Mouse (Mus musculus): ENCODE data around the gene Srf.

Gene Srf

DNA sequence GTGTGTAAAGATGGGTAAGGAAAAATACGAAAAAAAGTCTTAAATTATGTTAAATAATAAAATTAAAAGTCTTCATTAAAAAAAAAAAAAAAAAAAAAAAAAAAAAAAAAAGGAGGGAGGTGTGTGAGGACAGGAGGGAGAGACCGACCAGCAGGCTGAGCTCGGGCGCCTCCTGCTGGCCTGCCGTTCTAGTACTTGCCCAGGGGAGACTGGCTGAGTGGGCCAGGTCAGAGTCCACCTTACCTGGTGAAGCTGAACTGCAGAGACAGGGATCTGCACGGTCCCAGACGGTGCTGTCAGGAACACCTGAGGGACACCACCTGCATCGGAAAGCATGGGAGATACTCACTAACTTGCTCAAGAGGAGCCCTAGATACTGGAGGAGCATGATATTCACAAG, 6.8 kb downstream of the Srf start:
- ChIA-PET POLR2A (interaction anchor here (0.5 to 1.6 kb wide), 16 partner anchors 8 to 305 kb away, joined by 3 to 10 read pairs (median 5); partner anchors contain the start of genes 2310039H08Rik (in 1 of the 4), Ppp2r5d (in 1 of the 4) and Ptk7 (in 1 of the 4)), CTCF (interaction anchor here (0.6 to 2.2 kb wide), 33 partner anchors 8 to 347 kb away, joined by 3 to 18 read pairs (median 4); partner anchors contain the start of genes Abcc10 (in 1 of the 4), Dnph1 (in 1 of the 4), Mea1 (in 1 of the 4) and Polh (in 1 of the 4))

DNA sequence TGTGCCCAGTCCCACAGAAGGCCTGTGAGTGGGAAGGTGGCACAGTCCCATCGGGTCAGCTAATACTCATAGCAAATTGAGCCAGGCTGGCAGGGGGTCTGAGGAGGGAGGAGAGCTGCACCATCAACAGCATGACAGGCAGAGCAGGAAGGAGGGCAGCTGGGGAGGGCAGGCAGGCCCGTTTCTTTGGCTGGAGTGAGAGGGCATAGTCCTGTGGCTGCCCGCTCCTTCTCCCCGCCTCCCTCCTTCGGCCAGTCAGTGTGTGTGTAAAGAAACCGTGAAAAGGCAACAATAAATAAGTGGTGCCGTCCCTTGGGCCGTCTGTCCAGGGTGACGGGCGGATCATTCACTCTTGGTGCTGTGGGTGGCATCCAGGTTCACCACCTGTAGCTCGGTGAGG, 7.2 kb downstream of the Srf start:
- POLR2A ChIA-PET: interaction anchor here (0.5 to 1.6 kb wide), 14 partner anchors 8 to 342 kb away, joined by 3 to 10 read pairs (median 5); partner anchors contain the start of genes 2310039H08Rik (in 1 of the 4), Ppp2r5d (in 1 of the 4), Ptk7 (in 1 of the 4) and Tbcc (in 1 of the 4)
- CTCF ChIA-PET: interaction anchor here (0.7 to 2.2 kb wide), 32 partner anchors 9 to 346 kb away, joined by 3 to 18 read pairs (median 4); partner anchors contain the start of genes Abcc10 (in 1 of the 4), Dnph1 (in 1 of the 4), Mea1 (in 1 of the 4) and Polh (in 1 of the 4)

DNA sequence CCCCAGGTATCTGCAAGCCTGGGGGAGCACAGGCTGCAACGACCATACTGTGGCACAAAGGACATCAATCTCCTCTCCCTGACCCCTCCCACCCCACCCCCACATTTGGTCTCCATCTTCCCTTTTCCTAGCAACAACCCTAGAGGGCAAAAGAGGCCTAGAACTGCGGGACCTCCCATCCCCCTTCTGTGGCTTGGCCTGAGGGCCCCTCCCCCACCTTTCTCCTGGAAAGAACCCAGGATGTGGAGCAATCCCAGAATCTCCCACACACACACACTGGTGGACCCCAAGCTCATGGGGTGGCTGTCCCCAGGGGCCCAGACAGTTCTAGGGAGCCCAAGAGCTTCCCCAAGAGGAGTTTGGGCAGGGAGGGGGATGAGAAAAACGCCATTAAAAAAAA, 8.1 kb downstream of the Srf start:
- CTCF ChIA-PET: interaction anchor here in 3 of 4 experiments (0.6 to 2.2 kb wide), 12 partner anchors 8 to 478 kb away, joined by 3 to 9 read pairs (median 6); partner anchors contain the start of genes Dnph1 (in 1 of the 3) and Ptk7 (in 1 of the 3)
- POLR2A ChIA-PET: interaction anchor here in 1 of 4 experiments (1.0 to 3.2 kb wide), 6 partner anchors 7 to 132 kb away, joined by 3 to 16 read pairs (median 6); partner anchors contain the start of genes Dnph1, Klhdc3 and Srf

GRCm38 (mm10) chr17:46546995-46547394, 9.0 kb downstream of the Srf start:
- POLR2A ChIA-PET: interaction anchor here in 2 of 4 experiments (0.7 to 3.2 kb wide), 11 partner anchors 8 to 158 kb away, joined by 3 to 16 read pairs (median 3); partner anchors contain the start of genes Klc4 (in 1 of the 2), Klhdc3 (in 1 of the 2), Mrpl2 (in 1 of the 2) and Ppp2r5d (in 1 of the 2)
- CTCF ChIA-PET: interaction anchor here in 3 of 4 experiments (0.5 to 2.1 kb wide), 6 partner anchors 15 to 479 kb away, joined by 3 to 21 read pairs (median 6); no protein-coding TSS in a partner anchor

DNA sequence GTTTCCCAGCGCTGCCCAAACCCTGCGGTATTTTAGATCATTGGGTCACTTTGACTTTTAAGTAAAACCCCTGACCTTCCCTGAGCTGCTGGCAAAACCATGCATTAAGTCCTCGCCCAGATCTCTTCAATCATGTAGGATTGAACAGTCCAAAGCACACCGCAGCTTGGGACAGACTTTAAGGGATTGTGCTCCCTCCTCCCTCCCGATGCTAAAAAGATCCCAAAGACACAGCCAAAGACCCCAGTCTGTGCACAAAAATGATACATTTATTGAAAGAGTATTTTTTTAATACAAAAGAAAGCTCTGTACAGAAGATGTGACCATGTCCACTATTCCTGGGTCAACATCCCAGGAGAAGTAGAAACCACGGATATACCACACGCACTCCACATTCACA, 9.4 kb downstream of the Srf start:
- CTCF ChIA-PET: interaction anchor here in 3 of 4 experiments (0.5 to 2.1 kb wide), 10 partner anchors 10 to 216 kb away, joined by 3 to 21 read pairs (median 4); partner anchors contain the start of gene Ptk7 (in 1 of the 3)
- POLR2A ChIA-PET: interaction anchor here in 2 of 4 experiments (0.7 to 3.2 kb wide), 13 partner anchors 8 to 299 kb away, joined by 3 to 16 read pairs (median 3); partner anchors contain the start of genes Abcc10 (in 1 of the 2), Klc4 (in 1 of the 2), Mrpl2 (in 1 of the 2) and Polr1c (in 1 of the 2)

- POLR2A ChIA-PET: interaction anchor here in 3 of 4 experiments (0.6 to 3.2 kb wide), 18 partner anchors 8 to 343 kb away, joined by 3 to 16 read pairs (median 3); partner anchors contain the start of genes Abcc10 (in 1 of the 3), Dnph1 (in 1 of the 3), Klc4 (in 1 of the 3) and Mrpl2 (in 1 of the 3)
- CTCF ChIA-PET: interaction anchor here in 3 of 4 experiments (0.6 to 2.1 kb wide), 11 partner anchors 9 to 363 kb away, joined by 3 to 7 read pairs (median 3); partner anchors contain the start of genes Ppp2r5d (in 1 of the 3) and Ptk7 (in 1 of the 3)
Observed at GRCm38 (mm10) chr17:46545813-46546564, 10.0 kb downstream of the Srf start, which contains the start of gene Cul9. Gene Cul9 (minus strand): TSS chr17:46546388.

GRCm38 (mm10) chr17:46543661-46544060, 12.3 kb downstream of the Srf start:
- POLR2A ChIA-PET: interaction anchor here in 1 of 4 experiments (1.1 kb wide), 2 partner anchors 9 to 140 kb away, joined by 3 read pairs; no protein-coding TSS in a partner anchor

GRCm38 (mm10) chr17:46525579-46526307, 30.2 kb downstream of the Srf start:
- ChIA-PET POLR2A (interaction anchor here in 3 of 4 experiments (0.5 to 1.5 kb wide), 9 partner anchors 13 to 758 kb away, joined by 3 to 5 read pairs (median 3); partner anchors contain the start of genes Cul9 (in 1 of the 3), Dnph1 (in 1 of the 3) and Ppp2r5d (in 1 of the 3)), CTCF (interaction anchor here (0.5 to 3.3 kb wide), 56 partner anchors 8 to 649 kb away, joined by 3 to 21 read pairs (median 4); partner anchors contain the start of genes Cul9 (in 2 of the 4), Dnph1 (in 1 of the 4), Mea1 (in 1 of the 4) and Slc22a7 (in 1 of the 4))

More at GRCm38 (mm10) chr17:46543661-46544060, 12.3 kb downstream of the Srf start:
- CTCF ChIA-PET: interaction anchor here (0.6 to 1.5 kb wide), 4 partner anchors 9 to 93 kb away, joined by 3 to 8 read pairs (median 3); no protein-coding TSS in a partner anchor

GRCm38 (mm10) chr17:46525065-46525464, 30.9 kb downstream of the Srf start:
- POLR2A ChIA-PET: interaction anchor here in 3 of 4 experiments (0.5 to 1.5 kb wide), 7 partner anchors 13 to 180 kb away, joined by 3 to 5 read pairs (median 3); partner anchors contain the start of genes Cul9 (in 1 of the 3), Dnph1 (in 1 of the 3) and Ppp2r5d (in 1 of the 3)
- CTCF ChIA-PET: interaction anchor here (0.6 to 3.3 kb wide), 42 partner anchors 8 to 649 kb away, joined by 3 to 21 read pairs (median 4); partner anchors contain the start of genes Cul9 (in 1 of the 4) and Dnph1 (in 1 of the 4)

- POLR2A ChIA-PET: interaction anchor here (0.5 to 2.3 kb wide), 19 partner anchors 11 to 368 kb away, joined by 3 to 9 read pairs (median 3); partner anchors contain the start of genes Cnpy3 (in 1 of the 4), Dnph1 (in 1 of the 4), Ppp2r5d (in 1 of the 4) and Tbcc (in 1 of the 4)
- CTCF ChIA-PET: interaction anchor here (0.5 to 3.2 kb wide), 37 partner anchors 10 to 452 kb away, joined by 3 to 18 read pairs (median 4); partner anchors contain the start of genes Tbcc (in 2 of the 4), Cnpy3 (in 1 of the 4), Crip3 (in 1 of the 4) and Cul9 (in 1 of the 4)
Observed at GRCm38 (mm10) chr17:46521963-46522668, 33.9 kb downstream of the Srf start.

DNA sequence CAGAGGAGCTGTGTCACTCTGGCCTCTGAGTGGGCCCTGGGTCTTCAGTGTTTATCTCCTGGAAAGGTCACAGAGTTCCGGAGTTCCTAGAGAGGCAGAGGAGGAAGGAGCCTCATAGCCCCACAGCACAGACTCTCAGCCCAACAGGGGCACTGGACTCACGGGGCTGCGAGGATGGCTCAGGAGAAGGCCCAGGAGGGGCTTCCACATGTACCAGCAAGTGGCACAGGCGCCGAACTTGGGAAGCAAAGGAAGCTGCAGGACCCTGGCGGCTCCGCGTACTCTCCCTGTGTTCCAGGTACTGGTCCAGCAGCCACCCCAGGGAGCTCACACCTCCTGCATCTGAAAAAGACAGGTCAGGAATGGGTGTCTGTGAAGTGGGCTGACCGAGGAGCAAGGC, 34.8 kb downstream of the Srf start:
- POLR2A ChIA-PET: interaction anchor here in 3 of 4 experiments (0.5 to 2.7 kb wide), 16 partner anchors 10 to 369 kb away, joined by 3 to 9 read pairs (median 3); partner anchors contain the start of genes Cnpy3 (in 1 of the 3), Dnph1 (in 1 of the 3), Ppp2r5d (in 1 of the 3) and Tbcc (in 1 of the 3)
- CTCF ChIA-PET: interaction anchor here (0.6 to 3.2 kb wide), 18 partner anchors 10 to 790 kb away, joined by 3 to 18 read pairs (median 4); partner anchors contain the start of genes Dnph1 (in 1 of the 4) and Ppp2r5d (in 1 of the 4)

DNA sequence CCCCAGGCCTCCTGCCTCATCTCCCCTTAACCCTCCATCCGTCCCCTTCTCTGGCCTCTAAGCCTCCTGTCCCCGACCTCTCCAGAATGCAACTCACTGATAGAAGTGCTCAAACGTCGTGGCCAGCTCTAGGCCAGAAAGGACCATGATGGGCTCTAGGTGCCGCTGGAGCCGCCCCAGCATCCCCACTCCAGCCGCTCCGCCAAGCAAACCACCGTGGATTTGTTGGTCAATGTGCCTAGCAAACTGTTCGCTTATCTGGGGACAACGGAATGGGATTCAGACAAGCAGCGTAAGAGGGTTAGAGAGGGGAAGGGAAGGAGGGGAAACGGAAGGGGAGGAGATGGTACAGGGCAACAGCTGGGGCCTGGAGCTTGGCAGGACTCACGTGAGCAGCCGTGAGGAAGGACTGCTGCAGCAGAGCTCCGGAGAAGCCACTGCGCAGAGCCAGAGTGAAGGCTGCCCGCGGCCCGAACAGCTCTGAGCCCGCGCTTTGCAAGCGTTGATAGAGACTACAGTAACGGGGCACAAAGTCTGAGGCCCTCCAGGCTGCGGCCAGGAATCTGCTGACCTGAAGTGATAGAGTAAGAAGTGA, 35.5 kb downstream of the Srf start:
- POLR2A ChIA-PET: interaction anchor here (0.5 to 2.7 kb wide), 19 partner anchors 9 to 858 kb away, joined by 3 to 9 read pairs (median 3); partner anchors contain the start of genes Cul9 (in 1 of the 4), Dnph1 (in 1 of the 4), Ppp2r5d (in 1 of the 4) and Tbcc (in 1 of the 4)
- CTCF ChIA-PET: interaction anchor here (0.6 to 3.2 kb wide), 14 partner anchors 22 to 790 kb away, joined by 3 to 18 read pairs (median 4); partner anchors contain the start of gene Tbcc (in 1 of the 4)

- CTCF ChIA-PET: interaction anchor here (0.6 to 3.2 kb wide), 10 partner anchors 22 to 789 kb away, joined by 3 to 9 read pairs (median 3); no protein-coding TSS in a partner anchor
- POLR2A ChIA-PET: interaction anchor here (0.5 to 2.7 kb wide), 17 partner anchors 16 to 1387 kb away, joined by 3 to 9 read pairs (median 3); partner anchors contain the start of genes Crip3 (in 1 of the 4), Cul9 (in 1 of the 4), Dnph1 (in 1 of the 4) and Tbcc (in 1 of the 4)
Observed at GRCm38 (mm10) chr17:46519971-46520370, 36.0 kb downstream of the Srf start.

GRCm38 (mm10) chr17:46513329-46513728, 42.6 kb downstream of the Srf start:
- ChIA-PET CTCF (no interaction called here), POLR2A (no interaction called here)
